Mouse (Mus musculus): ENCODE results near the gene Dnm2. TPM values are rescaled to one million over a fixed set of nuclear protein-coding genes. Genes with fewer than 3 reads are reported as not detected.

The Dnm2 gene
- polyA plus RNA-seq (2012; rRNA removed): 66.9 and 68.6 TPM in 2 replicates

GRCm38 (mm10) chr9:21424631-21425555 lies at the start of gene Dnm2:
Gene Dnm2 (plus strand): TSS chr9:21424908.
- WGBS: under 1% methylated on average over 82 of the region's 82 CpGs
- H3K27ac ChIP-seq (ENCODE audit: insufficient read depth, low read length): peak within 1 kb of the TSS; percentile 19
- peak; percentile 70 for TF ChIP-seq POLR2A (IDR thresholded peaks at IDR 0.05; ENCODE audit: borderline replicate concordance, insufficient read depth, low read length)
- no peak for TF ChIP-seq CTCF (IDR thresholded peaks at IDR 0.05; ENCODE audit: borderline replicate concordance, insufficient read depth, low read depth, low read length)
- peak; percentile 100 for DNase-seq
- H3K4me1 ChIP-seq (ENCODE audit: control insufficient read depth, insufficient read depth, low read length): peaks cover 27% of the 10 kb centered on the region
- H3K27me3 ChIP-seq (ENCODE audit: control insufficient read depth, insufficient read depth, low read length): no peaks in the 10 kb centered on the region
- peak within 1 kb of the TSS; percentile 83 for H3K4me3 ChIP-seq (replicated peaks; ENCODE audit: insufficient read depth, low read depth, low read length)

GRCm38 (mm10) chr9:21379195-21379594 lies 45.5 kb upstream of the Dnm2 start:
- no peak for DNase-seq
- no peak overlapping the region for H3K4me3 ChIP-seq (replicated peaks; ENCODE audit: insufficient read depth, low read depth, low read length)
- 90% methylated on average over 3 of the region's 3 CpGs for WGBS
- no peaks in the 10 kb centered on the region for H3K27me3 ChIP-seq (ENCODE audit: control insufficient read depth, insufficient read depth, low read length)
- H3K27ac ChIP-seq (ENCODE audit: insufficient read depth, low read length): no peak overlapping the region
- TF ChIP-seq POLR2A (IDR thresholded peaks at IDR 0.05; ENCODE audit: borderline replicate concordance, insufficient read depth, low read length) (no peak), CTCF (IDR thresholded peaks at IDR 0.05; ENCODE audit: borderline replicate concordance, insufficient read depth, low read depth, low read length) (no peak)
- no peaks in the 10 kb centered on the region; the same call in 1 of the 2 replicates for H3K4me1 ChIP-seq (ENCODE audit: control insufficient read depth, insufficient read depth, low read length)

GRCm38 (mm10) chr9:21380868-21381267 lies 43.8 kb upstream of the Dnm2 start:
- TF ChIP-seq CTCF (IDR thresholded peaks at IDR 0.05; ENCODE audit: borderline replicate concordance, insufficient read depth, low read depth, low read length) (no peak), POLR2A (IDR thresholded peaks at IDR 0.05; ENCODE audit: borderline replicate concordance, insufficient read depth, low read length) (no peak)
- no peak overlapping the region for H3K27ac ChIP-seq (ENCODE audit: insufficient read depth, low read length)
- no peak overlapping the region for H3K4me3 ChIP-seq (replicated peaks; ENCODE audit: insufficient read depth, low read depth, low read length)
- DNase-seq: no peak
- no peaks in the 10 kb centered on the region; the same call in 1 of the 2 replicates for H3K4me1 ChIP-seq (ENCODE audit: control insufficient read depth, insufficient read depth, low read length)
- H3K27me3 ChIP-seq (ENCODE audit: control insufficient read depth, insufficient read depth, low read length): no peaks in the 10 kb centered on the region

- Histone ChIP-seq H3K4me1 (ENCODE audit: control insufficient read depth, insufficient read depth, low read length) (no peaks in the 10 kb centered on the region; the same call in 1 of the 2 replicates), H3K27me3 (ENCODE audit: control insufficient read depth, insufficient read depth, low read length) (no peaks in the 10 kb centered on the region)
- TF ChIP-seq POLR2A (IDR thresholded peaks at IDR 0.05; ENCODE audit: borderline replicate concordance, insufficient read depth, low read length): no peak
- TF ChIP-seq CTCF (IDR thresholded peaks at IDR 0.05; ENCODE audit: borderline replicate concordance, insufficient read depth, low read depth, low read length): no peak
Observed at GRCm38 (mm10) chr9:21383966-21384365, 40.7 kb upstream of the Dnm2 start.

GRCm38 (mm10) chr9:21392646-21393175 lies 32.0 kb upstream of the Dnm2 start:
- 76% methylated on average over 10 of the region's 10 CpGs for WGBS
- no peak for TF ChIP-seq CTCF (IDR thresholded peaks at IDR 0.05; ENCODE audit: borderline replicate concordance, insufficient read depth, low read depth, low read length)
- no peak for TF ChIP-seq POLR2A (IDR thresholded peaks at IDR 0.05; ENCODE audit: borderline replicate concordance, insufficient read depth, low read length)

More at GRCm38 (mm10) chr9:21383966-21384365, 40.7 kb upstream of the Dnm2 start:
- DNase-seq: no peak
- H3K27ac ChIP-seq (ENCODE audit: insufficient read depth, low read length): no peak overlapping the region
- H3K4me3 ChIP-seq (replicated peaks; ENCODE audit: insufficient read depth, low read depth, low read length): no peak overlapping the region

GRCm38 (mm10) chr9:21395692-21396091 lies 29.0 kb upstream of the Dnm2 start:
- 88% methylated on average over 3 of the region's 3 CpGs for WGBS
- TF ChIP-seq CTCF (IDR thresholded peaks at IDR 0.05; ENCODE audit: borderline replicate concordance, insufficient read depth, low read depth, low read length) (no peak), POLR2A (IDR thresholded peaks at IDR 0.05; ENCODE audit: borderline replicate concordance, insufficient read depth, low read length) (no peak)

More at GRCm38 (mm10) chr9:21392646-21393175, 32.0 kb upstream of the Dnm2 start:
- no peaks in the 10 kb centered on the region for H3K4me1 ChIP-seq (ENCODE audit: control insufficient read depth, insufficient read depth, low read length)
- H3K27ac ChIP-seq (ENCODE audit: insufficient read depth, low read length): no peak overlapping the region
- no peaks in the 10 kb centered on the region for H3K27me3 ChIP-seq (ENCODE audit: control insufficient read depth, insufficient read depth, low read length)
- no peak overlapping the region for H3K4me3 ChIP-seq (replicated peaks; ENCODE audit: insufficient read depth, low read depth, low read length)
- no peak for DNase-seq

GRCm38 (mm10) chr9:21397170-21397569 lies 27.5 kb upstream of the Dnm2 start:
- WGBS: 89% methylated on average over 3 of the region's 3 CpGs
- TF ChIP-seq CTCF (IDR thresholded peaks at IDR 0.05; ENCODE audit: borderline replicate concordance, insufficient read depth, low read depth, low read length) (no peak), POLR2A (IDR thresholded peaks at IDR 0.05; ENCODE audit: borderline replicate concordance, insufficient read depth, low read length) (no peak)
- Histone ChIP-seq H3K4me3 (replicated peaks; ENCODE audit: insufficient read depth, low read depth, low read length) (no peak overlapping the region), H3K27ac (ENCODE audit: insufficient read depth, low read length) (no peak overlapping the region), H3K27me3 (ENCODE audit: control insufficient read depth, insufficient read depth, low read length) (no peaks in the 10 kb centered on the region), H3K4me1 (ENCODE audit: control insufficient read depth, insufficient read depth, low read length) (no peaks in the 10 kb centered on the region)
- no peak for DNase-seq

More at GRCm38 (mm10) chr9:21395692-21396091, 29.0 kb upstream of the Dnm2 start:
- no peaks in the 10 kb centered on the region for H3K4me1 ChIP-seq (ENCODE audit: control insufficient read depth, insufficient read depth, low read length)
- no peak overlapping the region for H3K4me3 ChIP-seq (replicated peaks; ENCODE audit: insufficient read depth, low read depth, low read length)
- DNase-seq: no peak
- H3K27ac ChIP-seq (ENCODE audit: insufficient read depth, low read length): no peak overlapping the region
- no peaks in the 10 kb centered on the region for H3K27me3 ChIP-seq (ENCODE audit: control insufficient read depth, insufficient read depth, low read length)
